Comparison of ENCODE assay signal across 8 mouse cellular contexts in the genomic region with DNA sequence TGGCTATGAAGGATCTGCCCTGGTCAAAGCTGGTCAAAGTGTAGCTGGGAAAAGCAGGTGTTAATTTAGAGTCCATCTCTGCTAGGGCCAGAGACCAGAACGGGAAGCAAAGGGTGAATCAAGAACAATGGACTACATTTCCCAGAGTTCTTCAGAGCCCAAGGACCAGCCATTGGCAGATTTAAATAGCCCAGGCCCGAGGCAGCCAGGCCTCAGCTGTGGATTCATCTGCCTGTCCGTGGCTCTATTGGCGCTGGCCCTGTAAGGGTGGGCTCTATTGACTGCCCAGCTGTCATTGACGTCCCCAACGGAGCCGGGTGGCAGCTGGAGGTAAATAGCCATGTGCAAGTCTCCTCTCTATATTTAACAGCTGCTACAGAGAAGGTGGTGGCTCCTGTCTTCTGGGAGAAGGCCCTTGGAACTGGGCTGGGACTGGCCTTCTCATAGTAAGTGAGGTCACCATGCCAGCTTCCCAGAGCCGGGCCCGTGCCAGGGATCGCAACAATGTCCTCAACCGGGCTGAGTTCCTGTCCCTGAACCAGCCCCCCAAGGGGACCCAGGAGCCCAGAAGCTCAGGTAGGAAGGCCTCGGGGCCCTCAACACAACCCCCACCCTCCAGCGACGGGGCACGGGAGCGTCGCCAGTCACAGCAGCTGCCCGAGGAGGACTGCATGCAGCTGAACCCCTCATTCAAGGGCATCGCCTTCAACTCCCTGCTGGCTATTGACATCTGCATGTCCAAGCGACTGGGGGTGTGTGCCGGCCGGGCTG. TPM values are rescaled to one million over a fixed set of nuclear protein-coding genes. Genes with fewer than 3 reads are reported as not detected.
DNase-seq lines count a peak whose midpoint lies in the region; ATAC-seq and TF ChIP-seq lines count a peak whose summit lies in the region.

A gene (plus strand): TSS at position 178 of the 771 bp plus-strand sequence.

- H3K36me3 ChIP-seq in forebrain, embryonic 12.5 days (replicated peaks), result no peaks in the 10 kb centered on the region
- no peaks in the 10 kb centered on the region; the same call in 1 of the 2 replicates for H3K36me3 ChIP-seq in heart, embryonic 14.5 days (ENCODE audit: control insufficient read depth, insufficient read depth, low read length)
- H3K36me3 ChIP-seq in midbrain, embryonic 15.5 days (replicated peaks), result no peaks in the 10 kb centered on the region
- no peaks in the 10 kb centered on the region for H3K36me3 ChIP-seq in stomach, postnatal 0 days (ENCODE audit: control insufficient read depth, insufficient read depth, low read length)

- H3K9me3 ChIP-seq in forebrain, embryonic 12.5 days, result 0 out of 2 replicates have a peak, but pooled peaks cover 3% of the 10 kb centered on the region
- H3K9me3 ChIP-seq in heart, embryonic 14.5 days (ENCODE audit: control insufficient read depth, low read length), result no peaks in the 10 kb centered on the region
- H3K9me3 ChIP-seq in midbrain, embryonic 15.5 days, result no peaks in the 10 kb centered on the region
- no peaks in the 10 kb centered on the region for H3K9me3 ChIP-seq in stomach, postnatal 0 days (ENCODE audit: control insufficient read depth, low read length)

- H3K4me1 ChIP-seq in forebrain, embryonic 12.5 days, result peaks cover 13% of the 10 kb centered on the region
- H3K4me1 ChIP-seq in heart, embryonic 14.5 days (ENCODE audit: control insufficient read depth in 2 of 2, insufficient read depth in 2 of 2, low read length in 2 of 2), result peaks cover 7 to 17% of the 10 kb centered on the region in 2 experiments
- H3K4me1 ChIP-seq in midbrain, embryonic 15.5 days, result peaks cover 21% of the 10 kb centered on the region
- no peaks in the 10 kb centered on the region for H3K4me1 ChIP-seq in stomach, postnatal 0 days (replicated peaks; ENCODE audit: control insufficient read depth, insufficient read depth)

- H3K27ac ChIP-seq in forebrain, embryonic 12.5 days, result peak within 1 kb of the TSS; percentile 75
- peak within 1 kb of the TSS; percentile 60 to 62 for H3K27ac ChIP-seq in heart, embryonic 14.5 days (replicated peaks in 1 of 2; ENCODE audit: control insufficient read depth in 1 of 2, insufficient read depth in 1 of 2, low read depth in 2 of 2, low read length in 2 of 2)
- H3K27ac ChIP-seq in midbrain, embryonic 15.5 days, result peak within 1 kb of the TSS; percentile 75
- H3K27ac ChIP-seq in stomach, postnatal 0 days (replicated peaks), result no peak within 1 kb of the TSS

- peak within 1 kb of the TSS; percentile 34 for H3K4me3 ChIP-seq in forebrain, embryonic 12.5 days (replicated peaks)
- H3K4me3 ChIP-seq in heart, embryonic 14.5 days (ENCODE audit: control insufficient read depth in 1 of 2, insufficient read depth in 1 of 2, low read depth in 1 of 2, low read length in 2 of 2), result peak within 1 kb of the TSS; percentile 45 to 52
- peak within 1 kb of the TSS; percentile 56 for H3K4me3 ChIP-seq in midbrain, embryonic 15.5 days
- H3K4me3 ChIP-seq in stomach, postnatal 0 days (ENCODE audit: low read depth, low read length), result peak within 1 kb of the TSS; percentile 37

- peak within 1 kb of the TSS; percentile 56 for H3K4me2 ChIP-seq in forebrain, embryonic 12.5 days
- H3K4me2 ChIP-seq in heart, embryonic 14.5 days (ENCODE audit: low read length), result peak within 1 kb of the TSS; percentile 72
- peak within 1 kb of the TSS; percentile 87 for H3K4me2 ChIP-seq in midbrain, embryonic 15.5 days
- H3K4me2 ChIP-seq in stomach, postnatal 0 days (replicated peaks; ENCODE audit: low read depth), result peak within 1 kb of the TSS; percentile 50

- TF ChIP-seq EP300 in stomach, postnatal 0 days (optimal IDR thresholded peaks at IDR 0.05), result no peak

- DNase-seq in urinary bladder, adult 18-20 months (ENCODE audit: low spot score in 2 of 2), result peak; percentile 19 to 23
- DNase-seq in urinary bladder, postnatal 10 days (ENCODE audit: low spot score), result no peak
- DNase-seq in kidney, postnatal 10 days, result peak; percentile 72
- peak; percentile 60 for DNase-seq in liver
- DNase-seq in stomach, postnatal 0 days (ENCODE audit: low spot score), result peak; percentile 51

- whole genome bisulfite sequencing in forebrain, embryonic 12.5 days, result 57% methylated on average over 22 of the region's 22 CpGs
- WGBS in heart, embryonic 14.5 days, result 41% methylated on average over 22 of the region's 22 CpGs
- 35% methylated on average over 22 of the region's 22 CpGs for WGBS in midbrain, embryonic 15.5 days
- WGBS in stomach, postnatal 0 days, result 49% methylated on average over 22 of the region's 22 CpGs

- H3K27me3 ChIP-seq in forebrain, embryonic 12.5 days, result peaks cover 14% of the 10 kb centered on the region
- no peaks in the 10 kb centered on the region for H3K27me3 ChIP-seq in heart, embryonic 14.5 days (ENCODE audit: control insufficient read depth, insufficient read depth, low read length)
- H3K27me3 ChIP-seq in midbrain, embryonic 15.5 days (replicated peaks), result no peaks in the 10 kb centered on the region
- H3K27me3 ChIP-seq in stomach, postnatal 0 days (ENCODE audit: control insufficient read depth, insufficient read depth, low read length), result no peaks in the 10 kb centered on the region

- peak within 1 kb of the TSS; percentile 39 for H3K9ac ChIP-seq in forebrain, embryonic 12.5 days
- H3K9ac ChIP-seq in heart, embryonic 14.5 days (ENCODE audit: low read length), result peak within 1 kb of the TSS; percentile 77
- H3K9ac ChIP-seq in midbrain, embryonic 15.5 days, result peak within 1 kb of the TSS; percentile 70
- H3K9ac ChIP-seq in stomach, postnatal 0 days (ENCODE audit: low read length), result peak within 1 kb of the TSS; percentile 55

- peak; percentile 96 for ATAC-seq in forebrain, embryonic 12.5 days (ENCODE audit: low FRiP score)
- peak; percentile 75 for ATAC-seq in heart, embryonic 14.5 days (ENCODE audit: insufficient number of reproducible peaks, insufficient read depth, low FRiP score, low read depth)
- peak; percentile 95 for ATAC-seq in midbrain, embryonic 15.5 days (replicated peaks)
- ATAC-seq in stomach, postnatal 0 days (ENCODE audit: low FRiP score, low TSS enrichment), result peak; percentile 55

- no peak for TF ChIP-seq CTCF in stomach, postnatal 0 days (IDR thresholded peaks at IDR 0.05; ENCODE audit: low read depth)

RNA-seq across cellular contexts. Expression of the gene that starts here (rescaled TPM):
- 7.0 and 7.2 TPM in 2 replicates for polyA plus RNA-seq in forebrain, embryonic 12.5 days (2016; fragmentation: Nextera tagmentation; extraction: Ambion mirVana)
- 13.3 and 13.6 TPM in 2 replicates for polyA plus RNA-seq in heart, embryonic 14.5 days (2014; fragmentation: Nextera tagmentation; extraction: Ambion mirVana)
- polyA plus RNA-seq in midbrain, embryonic 15.5 days (2015; fragmentation: Nextera tagmentation; extraction: Ambion mirVana), result 25.7 and 26.7 TPM in 2 replicates
- polyA plus RNA-seq in stomach, postnatal 0 days (2015; fragmentation: Nextera tagmentation; extraction: Ambion mirVana), result 2.6 and 2.8 TPM in 2 replicates
